ENCODE assay signal across 16 mouse cellular contexts in genomic region chr1:43714841-43715240, GRCm38 (mm10). TPM values are rescaled to one million over a fixed set of nuclear protein-coding genes. Genes with fewer than 3 reads are reported as not detected.
A peak's percentile ranks its signal among the peaks of the same experiment; 100 is the strongest.
DNase-seq lines count a peak whose midpoint lies in the region; ATAC-seq and TF ChIP-seq lines count a peak whose summit lies in the region.
"Had no signal": no experiment of that assay in that cellular context is flagged by ENCODE, and none has a peak within 500 bp of the region (broad histone marks: within the 10 kb centered on the region; RNA-seq: fewer than 3 reads in every experiment).

No protein-coding gene starts in this region.

- ATAC-seq in midbrain, embryonic 13.5 days: no peak
- ATAC-seq: forebrain, embryonic 16.5 days; liver, postnatal 0 days had no signal

- WGBS in heart, embryonic 10.5 days: 83% methylated on average over 2 of the region's 2 CpGs
- 90% methylated on average over 2 of the region's 2 CpGs for WGBS in midbrain, embryonic 13.5 days

- no peak overlapping the region for H3K4me3 ChIP-seq in heart, embryonic 10.5 days
- H3K4me3 ChIP-seq in embryonic fibroblast, embryonic 13.5 days (ENCODE audit: insufficient read depth, low read length): no peak overlapping the region
- no peak overlapping the region for H3K4me3 ChIP-seq in midbrain, embryonic 13.5 days (replicated peaks)
- H3K4me3 ChIP-seq: neural tube, embryonic 12.5 days; stomach, embryonic 15.5 days had no signal

- peak; percentile 44 to 62 for DNase-seq in heart, postnatal 10 days
- DNase-seq in heart, embryonic 10.5 days (ENCODE audit: low spot score): no peak
- peak; percentile 87 for DNase-seq in 3T3-L1 (ENCODE audit: low read depth, low spot score)
- peak; percentile 69 for DNase-seq in lung, postnatal 10 days
- DNase-seq in spleen, postnatal 10 days (ENCODE audit: low spot score in 2 of 2): no peak
- DNase-seq: cerebellum, postnatal 14 days; embryo, embryonic 11 days; liver, postnatal 0 days had no signal

- H3K9me3 ChIP-seq in heart, embryonic 10.5 days: no peaks in the 10 kb centered on the region
- H3K9me3 ChIP-seq in midbrain, embryonic 13.5 days: 0 out of 2 replicates have a peak, but pooled peaks cover 4% of the 10 kb centered on the region
- H3K9me3 ChIP-seq: G1E; neural tube, embryonic 12.5 days; stomach, embryonic 15.5 days had no signal

- no peak overlapping the region for H3K4me2 ChIP-seq in midbrain, embryonic 13.5 days (replicated peaks)
- H3K4me2 ChIP-seq: neural tube, embryonic 12.5 days; stomach, embryonic 15.5 days had no signal

- intact Hi-C loops in heart, postnatal 10 days (cut with DNase I): no loop called here

- H3K27ac ChIP-seq in heart, embryonic 10.5 days: no peak overlapping the region
- peak overlapping the region; percentile 82 for H3K27ac ChIP-seq in embryonic fibroblast, embryonic 13.5 days (ENCODE audit: insufficient read depth, low read length)
- H3K27ac ChIP-seq in midbrain, embryonic 13.5 days: no peak overlapping the region
- H3K27ac ChIP-seq: neural tube, embryonic 12.5 days; stomach, embryonic 15.5 days had no signal

- H3K27me3 ChIP-seq in heart, embryonic 10.5 days (ENCODE audit: insufficient read depth, poor library complexity, severe bottlenecking): no peaks in the 10 kb centered on the region
- no peaks in the 10 kb centered on the region for H3K27me3 ChIP-seq in midbrain, embryonic 13.5 days
- H3K27me3 ChIP-seq: neural tube, embryonic 12.5 days; stomach, embryonic 15.5 days had no signal

- no peaks in the 10 kb centered on the region for H3K4me1 ChIP-seq in heart, embryonic 10.5 days
- H3K4me1 ChIP-seq in embryonic fibroblast, embryonic 13.5 days (ENCODE audit: control insufficient read depth, insufficient read depth, low read length): peaks cover 8% of the 10 kb centered on the region; the same call in 1 of the 2 replicates
- no peaks in the 10 kb centered on the region for H3K4me1 ChIP-seq in midbrain, embryonic 13.5 days (replicated peaks)
- H3K4me1 ChIP-seq: neural tube, embryonic 12.5 days; stomach, embryonic 15.5 days had no signal

- H3K36me3 ChIP-seq in heart, embryonic 10.5 days: no peaks in the 10 kb centered on the region
- no peaks in the 10 kb centered on the region for H3K36me3 ChIP-seq in midbrain, embryonic 13.5 days
- H3K36me3 ChIP-seq: G1E; neural tube, embryonic 12.5 days; stomach, embryonic 15.5 days had no signal

- no peak for TF ChIP-seq CTCF in embryonic fibroblast, embryonic 13.5 days (IDR thresholded peaks at IDR 0.05; ENCODE audit: borderline replicate concordance, insufficient read depth, low read length)

- H3K9ac ChIP-seq in midbrain, embryonic 13.5 days (replicated peaks): no peak overlapping the region
- H3K9ac ChIP-seq: liver, postnatal 0 days; neural tube, embryonic 12.5 days; stomach, embryonic 15.5 days had no signal

- TF ChIP-seq POLR2A in embryonic fibroblast, embryonic 13.5 days (IDR thresholded peaks at IDR 0.05; ENCODE audit: low read depth, low read length): no peak

RNA-seq across cellular contexts. Expression of gene 1500015O10Rik, which starts 15.6 kb away (rescaled TPM):
- total RNA-seq in heart, postnatal 10 days (2021): 1 to 10 TPM; 4.1 to 4.6 TPM
- polyA plus RNA-seq in heart, embryonic 10.5 days (2016; fragmentation: Nextera tagmentation; extraction: Ambion mirVana): 0.44 and 1.6 TPM in 2 replicates
- 10.6 and 42.8 TPM in 2 replicates for polyA plus RNA-seq in embryonic fibroblast, embryonic 13.5 days (2011; ENCODE audit: insufficient read length, low read depth, missing spikeins)
- 4.6 and 10.6 TPM in 2 replicates for polyA plus RNA-seq in midbrain, embryonic 13.5 days (2015; fragmentation: Nextera tagmentation; extraction: Ambion mirVana)
- total RNA-seq: hematopoietic stem cell, adult 5-6 weeks; megakaryocyte-erythroid progenitor cell, adult 5-6 weeks had no signal
- polyA plus RNA-seq: G1E had no signal

Comparison
In these comparisons a context has a peak if more than half of its experiments do, and no peak if none do; other contexts are left out.
1. DNase-seq: peak in heart, postnatal 10 days (2 of 2), 3T3-L1 (single experiment) and lung, postnatal 10 days (single experiment); none in heart, embryonic 10.5 days (single experiment) and spleen, postnatal 10 days (0 of 2).